ENCODE assay signal across 15 mouse cellular contexts in the genomic region with DNA sequence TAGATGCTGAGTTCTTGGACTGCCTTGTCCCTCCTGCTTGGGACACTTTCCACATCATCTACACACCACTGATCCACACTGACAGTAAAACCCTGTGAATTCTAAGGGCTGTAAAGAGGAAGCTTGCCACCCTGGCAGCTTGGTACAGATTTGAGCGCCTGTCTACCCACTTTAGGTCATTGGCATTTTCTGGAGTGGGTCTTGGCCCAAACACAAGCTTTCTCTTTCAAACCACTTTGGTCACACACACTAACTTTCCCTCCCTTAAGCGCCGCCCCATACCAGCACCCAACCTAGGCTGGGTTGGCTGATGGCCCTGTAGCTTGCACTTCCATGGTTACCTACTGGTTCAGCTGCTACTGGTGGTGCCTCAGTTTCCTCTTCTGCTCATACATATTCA. TPM values are rescaled to one million over a fixed set of nuclear protein-coding genes. Genes with fewer than 3 reads are reported as not detected.
A peak's percentile ranks its signal among the peaks of the same experiment; 100 is the strongest.
DNase-seq lines count a peak whose midpoint lies in the region; ATAC-seq lines count a peak whose summit lies in the region.
"Had no signal": no experiment of that assay in that cellular context is flagged by ENCODE, and none has a peak within 500 bp of the region (broad histone marks: within the 10 kb centered on the region; RNA-seq: fewer than 3 reads in every experiment).

No protein-coding gene starts in this region.

- H3K9me3 ChIP-seq in midbrain, embryonic 16.5 days (replicated peaks; ENCODE audit: control insufficient read depth, low read length, poor library complexity, severe bottlenecking), result no peaks in the 10 kb centered on the region
- H3K9me3 ChIP-seq in midbrain, embryonic 14.5 days (ENCODE audit: control insufficient read depth, low read length), result no peaks in the 10 kb centered on the region
- H3K9me3 ChIP-seq: hindbrain, embryonic 15.5 days; limb, embryonic 15.5 days; liver, embryonic 15.5 days had no signal

- no peaks in the 10 kb centered on the region for H3K27me3 ChIP-seq in midbrain, embryonic 16.5 days (ENCODE audit: control insufficient read depth, insufficient read depth, low read depth, low read length)
- H3K27me3 ChIP-seq in midbrain, embryonic 14.5 days (ENCODE audit: control insufficient read depth, insufficient read depth, low read length), result no peaks in the 10 kb centered on the region
- H3K27me3 ChIP-seq: CH12.LX; hindbrain, embryonic 15.5 days; limb, embryonic 15.5 days; liver, embryonic 15.5 days had no signal

- H3K36me3 ChIP-seq in midbrain, embryonic 16.5 days (ENCODE audit: control insufficient read depth, insufficient read depth, low read length), result no peaks in the 10 kb centered on the region
- H3K36me3 ChIP-seq in midbrain, embryonic 14.5 days (ENCODE audit: control insufficient read depth, insufficient read depth, low read length), result no peaks in the 10 kb centered on the region
- H3K36me3 ChIP-seq: hindbrain, embryonic 15.5 days; limb, embryonic 15.5 days; liver, embryonic 15.5 days had no signal

- 85% methylated on average over 3 of the region's 3 CpGs for WGBS in midbrain, embryonic 16.5 days
- 77% methylated on average over 3 of the region's 3 CpGs for WGBS in midbrain, embryonic 14.5 days

- no peak overlapping the region for H3K27ac ChIP-seq in midbrain, embryonic 16.5 days (ENCODE audit: low read length)
- no peak overlapping the region for H3K27ac ChIP-seq in midbrain, embryonic 14.5 days (replicated peaks; ENCODE audit: low read depth, low read length)
- H3K27ac ChIP-seq: hindbrain, embryonic 15.5 days; kidney, postnatal 0 days; limb, embryonic 15.5 days; liver, embryonic 15.5 days had no signal

- ATAC-seq in frontal cortex, adult (ENCODE audit: low TSS enrichment), result peak; percentile 17; the same call in 1 of the 2 replicates
- ATAC-seq in midbrain, embryonic 16.5 days, result peak; percentile 30; the same call in 1 of the 2 replicates
- no peak for ATAC-seq in midbrain, embryonic 14.5 days (ENCODE audit: low FRiP score, low TSS enrichment)
- ATAC-seq in activated CD4-positive, CD25-positive, alpha-beta regulatory T cell, adult 4 months, result no peak

- peaks cover 3% of the 10 kb centered on the region; the same call in 1 of the 2 replicates for H3K4me1 ChIP-seq in midbrain, embryonic 16.5 days (ENCODE audit: control insufficient read depth, insufficient read depth, low read length)
- no peaks in the 10 kb centered on the region for H3K4me1 ChIP-seq in midbrain, embryonic 14.5 days (ENCODE audit: control insufficient read depth, insufficient read depth, low read length)

- no peak for DNase-seq in frontal cortex, postnatal 14 days (ENCODE audit: low spot score in 2 of 2)
- DNase-seq in lung, adult 18-20 months, result peak; percentile 44 to 49
- no peak for DNase-seq in lung, postnatal 14 days
- no peak for DNase-seq in midbrain, embryonic 14.5 days
- DNase-seq: adrenal gland, postnatal 25 days; cerebellum, adult 11 months; gastrocnemius, postnatal 25 days had no signal

- H3K9ac ChIP-seq in midbrain, embryonic 16.5 days (ENCODE audit: low read depth, low read length), result no peak overlapping the region
- H3K9ac ChIP-seq in midbrain, embryonic 14.5 days (replicated peaks; ENCODE audit: low read length), result no peak overlapping the region
- H3K9ac ChIP-seq: hindbrain, embryonic 15.5 days; limb, embryonic 15.5 days; liver, embryonic 15.5 days had no signal

- no peak overlapping the region for H3K4me3 ChIP-seq in midbrain, embryonic 16.5 days (ENCODE audit: low read depth, low read length)
- H3K4me3 ChIP-seq in midbrain, embryonic 14.5 days (replicated peaks; ENCODE audit: low read depth, low read length), result no peak overlapping the region

- H3K4me2 ChIP-seq in midbrain, embryonic 16.5 days (ENCODE audit: low read length), result no peak overlapping the region
- H3K4me2 ChIP-seq in midbrain, embryonic 14.5 days (ENCODE audit: low read length), result no peak overlapping the region

RNA-seq across cellular contexts. Expression of a gene that starts 55.6 kb away (rescaled TPM):
- polyA plus RNA-seq in midbrain, embryonic 16.5 days (2015; fragmentation: Nextera tagmentation; extraction: Ambion mirVana), result 1.5 and 1.7 TPM in 2 replicates
- 0.68 TPM in 1 of 2 replicates, not detected in the other for polyA plus RNA-seq in midbrain, embryonic 14.5 days (2014; fragmentation: Nextera tagmentation; extraction: Ambion mirVana)
- polyA plus RNA-seq in activated CD4-positive, CD25-positive, alpha-beta regulatory T cell, adult 4 months (2017; shearing (Covaris generic)), result not detected

Comparison
In these comparisons a context has a peak if more than half of its experiments do, and no peak if none do; other contexts are left out.
1. ATAC-seq: peak in frontal cortex, adult (single experiment) and midbrain, embryonic 16.5 days (single experiment); none in midbrain, embryonic 14.5 days (single experiment) and activated CD4-positive, CD25-positive, alpha-beta regulatory T cell, adult 4 months (single experiment).
2. DNase-seq: peak in lung, adult 18-20 months (2 of 2); none in frontal cortex, postnatal 14 days (0 of 2), lung, postnatal 14 days (single experiment) and midbrain, embryonic 14.5 days (single experiment).